Mouse (Mus musculus) olfactory bulb, adult 2 months (tissue): ENCODE data around the gene Elfn2.

ENCODE experiments used
- CTCF ChIP-seq: fragments of 200-500 bp; IDR thresholded peaks from 2 replicates; pipeline ENCODE4 v1.5.1; 2012; ENCODE audit warnings: low read depth, mild to moderate bottlenecking, low read length, moderate library complexity; ENCODE audit not compliant: insufficient read depth
- POLR2A ChIP-seq: fragments of 200-500 bp; IDR thresholded peaks from 2 replicates; pipeline ENCODE4 v1.6.1; 2012; ENCODE audit warnings: mild to moderate bottlenecking, low read depth, low read length, moderate library complexity; ENCODE audit not compliant: insufficient read depth

GRCm38 (mm10) chr15:78643633-78644032 lies 74.9 kb downstream of the Elfn2 start:
- TF ChIP-seq CTCF = no peak
- TF ChIP-seq POLR2A = no peak
